Mouse (Mus musculus) embryonic facial prominence, embryonic 15.5 days (tissue): ENCODE results near the gene Arl4d. TPM values are rescaled to one million over a fixed set of nuclear protein-coding genes. Genes with fewer than 3 reads are reported as not detected.

Experiments used
- ATAC-seq: fragments of 200-750 bp; cut with Nextera tagmentation; 2 replicates; pipeline ENCODE4 v1.8.0; 2017; ENCODE audit warnings: low read depth, moderate TSS enrichment; ENCODE audit not compliant: insufficient number of reproducible peaks, low FRiP score, low TSS enrichment
- H3K27ac ChIP-seq: fragments of 300-500 bp; sonication (generic); replicated peaks from 2 replicates; pipeline ENCODE4 v1.5.1; 2015; ENCODE audit warnings: mild to moderate bottlenecking, inconsistent platforms
- H3K27me3 ChIP-seq: fragments of 300-500 bp; sonication (generic); 2 replicates; pipeline ENCODE4 v1.6.1; 2015; ENCODE audit warnings: inconsistent platforms
- H3K36me3 ChIP-seq: fragments of 300-500 bp; sonication (generic); 2 replicates; pipeline ENCODE4 v1.6.1; 2015; ENCODE audit warnings: mild to moderate bottlenecking, inconsistent platforms
- H3K4me1 ChIP-seq: fragments of 300-500 bp; sonication (generic); 2 replicates; pipeline ENCODE4 v1.6.1; 2015; ENCODE audit warnings: inconsistent platforms
- H3K4me2 ChIP-seq: fragments of 300-500 bp; sonication (generic); replicated peaks from 2 replicates; pipeline ENCODE4 v1.6.1; 2015; ENCODE audit warnings: mild to moderate bottlenecking, inconsistent platforms
- H3K4me3 ChIP-seq: fragments of 300-500 bp; sonication (generic); replicated peaks from 2 replicates; pipeline ENCODE4 v1.5.1; 2015; ENCODE audit warnings: mild to moderate bottlenecking, inconsistent platforms
- H3K9ac ChIP-seq: fragments of 300-500 bp; sonication (generic); 2 replicates; pipeline ENCODE4 v1.6.1; 2015; ENCODE audit warnings: inconsistent platforms
- H3K9me3 ChIP-seq: fragments of 300-500 bp; sonication (generic); replicated peaks from 2 replicates; pipeline ENCODE4 v1.6.1; 2016; ENCODE audit warnings: inconsistent platforms
- WGBS: fragments of 180-500 bp; shearing (Covaris S2); methylation state at CpG from one replicate; pipeline ENCODE4 v1.1.7; 2015; 5-methylcytosine and 5-hydroxymethylcytosine counted together
- polyA plus RNA-seq: library from polyadenylated mRNA; unstranded; fragments of >200 nt; fragmentation: Nextera tagmentation; extraction: Ambion mirVana; gene quantifications from 2 replicates; pipeline ENCODE4 v1.2.1, GENCODE M21; 2015

The Arl4d gene
- polyA plus RNA-seq, 1 experiment from 2014 or later = 6.0 TPM

DNA sequence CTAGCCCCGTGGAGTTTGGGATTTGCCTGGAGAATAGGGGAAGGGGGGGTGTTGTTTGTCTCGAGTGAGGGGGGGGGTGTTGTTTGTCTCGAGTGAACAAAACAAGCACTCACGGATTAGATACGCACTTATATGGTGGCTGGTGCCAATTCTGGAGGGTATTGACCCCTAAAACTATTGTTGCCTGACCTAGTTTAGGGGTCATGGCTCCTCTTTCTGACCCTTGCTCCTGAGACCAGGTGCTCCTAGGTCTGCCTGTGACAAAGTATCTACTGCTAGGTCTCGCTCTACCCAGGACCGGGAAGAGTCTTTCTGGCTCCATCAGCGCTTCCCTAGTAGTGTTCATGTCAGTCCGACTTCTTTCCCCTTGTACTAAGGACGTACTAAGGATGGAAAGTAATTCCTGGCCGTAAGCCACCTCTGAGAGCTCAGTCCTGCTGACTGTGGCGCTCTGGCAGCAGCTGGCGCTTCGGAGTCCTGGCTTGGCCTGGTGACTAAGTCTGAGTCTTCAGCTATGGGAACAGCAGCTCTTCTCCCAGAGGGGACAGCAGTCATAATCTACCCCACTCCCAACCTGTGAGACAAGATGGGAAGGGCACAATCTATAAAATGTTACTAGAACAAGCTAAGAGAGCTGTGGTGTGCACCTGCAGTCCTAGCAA, 2.7 kb downstream of the Arl4d start:
- no peak overlapping the region for H3K4me2 ChIP-seq

DNA sequence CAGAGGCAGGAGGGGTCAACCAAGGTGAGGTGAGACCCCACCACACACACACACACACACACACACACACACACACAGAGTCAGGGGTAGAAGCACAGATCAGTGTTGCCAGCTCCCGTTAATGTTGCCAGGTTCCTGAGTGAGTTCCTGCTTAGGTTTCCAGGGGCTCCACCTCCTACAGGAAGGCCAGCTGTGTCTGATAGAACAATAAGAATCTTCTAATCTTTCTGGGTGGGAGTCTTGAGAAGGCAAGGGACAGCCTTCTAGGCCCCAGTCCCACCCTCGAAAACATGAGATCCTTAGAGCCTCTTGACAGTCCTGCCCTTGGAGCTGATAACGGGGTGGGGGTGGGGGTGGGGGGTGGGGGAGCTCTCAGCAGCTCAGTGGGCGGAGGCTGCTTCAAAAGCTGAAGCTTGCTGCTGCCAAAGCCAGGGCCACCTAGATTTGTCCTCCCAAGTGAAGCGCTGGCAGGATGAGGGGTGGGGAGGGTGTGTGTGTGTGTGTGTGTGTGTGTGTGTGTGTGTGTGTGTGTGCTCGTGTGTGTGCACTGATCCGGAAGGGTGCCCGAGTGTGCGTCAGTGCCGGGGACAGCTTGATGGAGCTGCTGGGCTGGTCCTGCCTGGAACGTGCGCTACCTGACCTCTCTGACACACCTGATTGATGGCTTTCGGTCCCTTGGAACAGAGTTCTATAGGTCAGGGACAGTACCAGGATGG, 3.4 kb downstream of the Arl4d start:
- WGBS = 45% methylated on average over 13 of the region's 13 CpGs
- H3K9ac ChIP-seq = no peak overlapping the region
- H3K36me3 ChIP-seq = no peaks in the 10 kb centered on the region
- H3K27me3 ChIP-seq = no peaks in the 10 kb centered on the region
- no peak overlapping the region for H3K4me3 ChIP-seq
- H3K9me3 ChIP-seq = no peaks in the 10 kb centered on the region
- no peak overlapping the region for H3K4me2 ChIP-seq
- peaks cover 33% of the 10 kb centered on the region for H3K4me1 ChIP-seq
- ATAC-seq = no peak
- no peak overlapping the region for H3K27ac ChIP-seq

More for the DNA sequence above, 2.7 kb downstream of the Arl4d start:
- Histone ChIP-seq H3K27ac (no peak overlapping the region), H3K27me3 (no peaks in the 10 kb centered on the region), H3K9ac (no peak overlapping the region), H3K4me3 (no peak overlapping the region), H3K4me1 (peaks cover 30% of the 10 kb centered on the region), H3K36me3 (no peaks in the 10 kb centered on the region), H3K9me3 (no peaks in the 10 kb centered on the region)
- ATAC-seq = no peak
- WGBS = 66% methylated on average over 14 of the region's 14 CpGs

DNA sequence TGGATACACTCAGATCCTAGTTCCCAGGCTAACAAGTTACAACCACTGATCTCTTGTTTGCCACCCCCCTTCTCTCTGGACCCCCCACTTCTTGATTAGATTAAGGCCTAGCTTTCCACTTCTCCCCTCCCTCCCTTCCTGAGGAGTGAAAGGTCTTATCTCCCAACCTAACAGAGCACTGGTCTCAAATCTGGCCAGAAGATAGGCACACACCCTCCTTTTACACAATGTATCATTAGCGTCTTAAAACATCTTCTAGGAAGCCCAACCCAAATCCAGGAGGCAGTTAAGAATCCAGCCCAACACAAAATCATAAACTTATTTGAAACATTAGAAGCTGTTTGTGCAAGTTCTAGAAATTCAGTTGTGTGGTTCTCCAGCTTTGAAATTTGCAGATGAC, 5.0 kb downstream of the Arl4d start:
- Histone ChIP-seq H3K4me1 (peaks cover 27% of the 10 kb centered on the region), H3K27me3 (no peaks in the 10 kb centered on the region), H3K9ac (no peak overlapping the region), H3K4me3 (no peak overlapping the region), H3K4me2 (no peak overlapping the region), H3K9me3 (no peaks in the 10 kb centered on the region), H3K27ac (no peak overlapping the region), H3K36me3 (no peaks in the 10 kb centered on the region)
- WGBS = 74% methylated on average over 1 of the region's 1 CpGs
- ATAC-seq = no peak

DNA sequence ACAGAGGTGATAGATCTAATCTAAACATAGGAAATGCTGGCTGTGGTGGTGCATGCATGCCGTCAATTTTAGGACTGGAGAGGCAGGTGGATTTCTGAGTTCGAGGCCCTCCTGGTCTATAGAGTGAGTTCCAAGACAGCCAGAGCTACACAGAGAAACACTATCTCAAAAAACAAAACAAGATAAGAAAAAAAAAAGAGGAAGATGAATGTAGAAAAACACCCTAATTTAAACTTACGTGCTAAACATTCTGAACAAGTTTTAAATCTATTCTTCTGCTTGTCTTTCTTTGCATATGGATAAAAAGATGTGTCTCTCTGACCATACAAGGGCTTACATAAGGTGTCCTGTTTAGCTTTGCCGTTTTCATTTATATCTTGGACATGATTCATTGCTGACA, 5.9 kb downstream of the Arl4d start:
- ATAC-seq = no peak
- peaks cover 23% of the 10 kb centered on the region for H3K4me1 ChIP-seq
- no peaks in the 10 kb centered on the region for H3K9me3 ChIP-seq
- H3K9ac ChIP-seq = no peak overlapping the region
- H3K4me3 ChIP-seq = no peak overlapping the region
- H3K4me2 ChIP-seq = no peak overlapping the region
- no peaks in the 10 kb centered on the region for H3K27me3 ChIP-seq
- no peaks in the 10 kb centered on the region for H3K36me3 ChIP-seq
- no peak overlapping the region for H3K27ac ChIP-seq
- WGBS = 83% methylated on average over 4 of the region's 4 CpGs

DNA sequence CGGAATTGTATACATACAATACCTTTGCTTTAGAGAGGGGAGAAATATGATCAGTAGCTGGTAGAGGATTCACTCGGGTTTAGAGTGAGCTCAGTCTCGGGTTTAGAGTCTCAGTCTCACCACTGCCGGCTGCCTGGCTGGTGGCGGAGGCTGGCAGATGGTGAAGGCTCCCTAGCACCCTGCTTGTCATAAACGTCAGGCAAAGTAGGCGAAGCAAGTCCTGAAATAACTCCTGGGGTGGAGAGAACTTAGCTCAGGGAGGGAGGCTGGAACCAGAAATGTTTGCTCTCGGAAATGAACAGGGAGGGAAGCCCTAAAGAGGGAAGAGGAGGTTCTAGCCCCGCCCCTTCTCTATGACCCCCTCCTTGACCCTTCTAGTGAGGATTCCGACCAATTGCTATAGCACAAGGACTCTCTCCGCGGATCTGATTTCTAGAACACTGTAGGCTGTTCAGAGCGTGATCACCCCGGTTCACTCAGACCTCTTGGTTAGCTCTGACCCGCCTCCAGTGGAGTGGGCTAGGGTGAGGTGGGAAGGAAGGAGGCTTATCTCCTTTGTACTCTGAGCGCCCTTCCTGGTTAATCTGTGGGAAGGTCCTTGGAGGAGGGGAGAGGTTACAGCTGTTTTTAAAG, 7.8 kb downstream of the Arl4d start:
- Histone ChIP-seq H3K9me3 (no peaks in the 10 kb centered on the region), H3K4me1 (peaks cover 10% of the 10 kb centered on the region), H3K4me3 (no peak overlapping the region), H3K9ac (no peak overlapping the region), H3K27ac (0 out of 2 replicates have a peak overlapping the region, but pooled peaks have one; percentile 34), H3K4me2 (no peak overlapping the region), H3K27me3 (no peaks in the 10 kb centered on the region), H3K36me3 (no peaks in the 10 kb centered on the region)
- no peak for ATAC-seq
- 25% methylated on average over 16 of the region's 16 CpGs for WGBS

DNA sequence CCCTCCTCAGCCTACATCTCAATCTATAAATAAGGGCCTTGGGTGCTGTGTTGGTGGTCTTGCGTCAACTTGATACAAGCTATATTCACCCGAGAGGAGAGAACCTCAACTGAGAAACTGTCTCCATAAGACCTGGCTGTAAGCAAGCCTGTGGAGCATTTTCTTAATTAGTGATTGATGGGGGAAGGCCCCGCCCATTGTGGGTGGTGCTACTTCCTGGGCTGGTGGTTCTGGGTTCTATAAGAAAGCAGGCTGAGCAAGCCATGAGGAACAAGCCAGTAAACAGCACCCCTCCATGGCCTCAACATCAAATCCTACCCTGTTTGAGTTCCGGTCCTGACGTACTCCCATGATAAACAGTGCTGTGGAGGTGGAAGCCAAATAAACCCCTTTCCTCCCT, 8.8 kb downstream of the Arl4d start:
- Histone ChIP-seq H3K9me3 (no peaks in the 10 kb centered on the region), H3K27me3 (no peaks in the 10 kb centered on the region), H3K9ac (no peak overlapping the region), H3K4me1 (peaks cover 5% of the 10 kb centered on the region; the same call in 1 of the 2 replicates), H3K4me2 (no peak overlapping the region), H3K36me3 (no peaks in the 10 kb centered on the region), H3K4me3 (no peak overlapping the region), H3K27ac (no peak overlapping the region)
- 87% methylated on average over 5 of the region's 5 CpGs for WGBS
- no peak for ATAC-seq

DNA sequence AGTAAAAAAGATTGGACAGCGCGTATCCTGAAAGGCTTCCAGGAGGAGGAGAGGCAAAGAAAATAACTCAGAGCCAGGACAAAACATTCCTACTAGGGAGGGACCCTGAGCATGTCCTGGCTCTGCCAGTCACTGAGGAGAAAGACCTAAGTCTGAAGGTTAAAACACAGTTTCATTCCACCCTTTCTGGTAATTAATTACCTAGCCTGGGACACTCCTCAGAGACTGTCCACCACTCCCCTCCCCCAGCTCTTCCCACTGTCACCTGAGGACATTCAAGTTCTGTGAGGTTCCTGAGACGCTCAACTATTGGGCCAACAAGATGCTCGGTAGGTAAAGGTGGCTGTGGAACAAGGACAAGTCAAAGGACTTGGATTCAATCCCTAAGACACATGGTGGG, 10.0 kb downstream of the Arl4d start:
- WGBS = 88% methylated on average over 4 of the region's 4 CpGs
- no peak for ATAC-seq
- no peaks in the 10 kb centered on the region for H3K36me3 ChIP-seq
- no peaks in the 10 kb centered on the region for H3K27me3 ChIP-seq
- H3K27ac ChIP-seq = no peak overlapping the region
- H3K4me2 ChIP-seq = no peak overlapping the region
- no peak overlapping the region for H3K4me3 ChIP-seq
- H3K9ac ChIP-seq = no peak overlapping the region
- no peaks in the 10 kb centered on the region for H3K9me3 ChIP-seq
- H3K4me1 ChIP-seq = peaks cover 5% of the 10 kb centered on the region; the same call in 1 of the 2 replicates

DNA sequence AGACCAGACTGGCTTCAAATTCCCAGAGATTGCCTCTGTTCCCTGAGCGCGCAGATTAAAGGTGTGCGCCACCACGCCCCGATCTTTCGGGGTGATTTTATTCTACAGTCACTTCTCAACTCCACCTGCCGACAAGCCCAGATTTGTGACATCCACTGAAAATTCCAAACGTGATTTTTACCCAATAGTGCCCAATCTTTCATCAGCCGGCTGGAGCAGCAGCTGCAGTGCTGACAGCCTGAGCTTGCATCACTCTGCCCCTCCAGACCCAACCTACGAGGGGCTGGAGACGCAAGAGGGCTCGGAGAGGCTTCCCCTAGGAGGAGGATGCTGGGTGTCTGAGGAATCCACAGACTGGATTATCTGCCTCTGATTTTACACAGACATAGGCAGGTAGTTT, 12.3 kb downstream of the Arl4d start:
- no peak overlapping the region for H3K9ac ChIP-seq
- peaks cover 12% of the 10 kb centered on the region for H3K4me1 ChIP-seq
- H3K27ac ChIP-seq = no peak overlapping the region
- H3K27me3 ChIP-seq = no peaks in the 10 kb centered on the region
- WGBS = 69% methylated on average over 12 of the region's 12 CpGs
- H3K4me3 ChIP-seq = no peak overlapping the region
- H3K36me3 ChIP-seq = no peaks in the 10 kb centered on the region
- ATAC-seq = no peak
- H3K4me2 ChIP-seq = no peak overlapping the region
- no peaks in the 10 kb centered on the region for H3K9me3 ChIP-seq

DNA sequence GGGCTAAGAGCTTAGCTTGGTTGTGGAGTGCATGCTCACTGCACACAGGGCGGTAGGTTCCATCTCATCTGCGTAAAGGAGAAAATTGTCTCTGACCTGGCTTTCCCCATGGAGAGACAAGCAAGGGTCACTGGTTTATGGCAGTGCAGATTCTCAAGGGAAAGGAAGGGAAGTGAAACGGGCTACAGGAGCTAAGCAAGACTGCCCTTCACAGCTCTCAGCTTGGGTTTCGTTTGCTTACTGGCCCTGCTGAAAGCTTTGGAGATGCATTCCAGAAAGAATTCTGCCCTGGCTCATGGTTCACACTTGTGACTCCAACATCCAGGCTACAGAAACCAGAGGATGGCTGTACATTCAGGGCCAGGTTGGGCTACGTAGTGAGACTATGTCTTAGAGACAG, 13.4 kb downstream of the Arl4d start:
- Histone ChIP-seq H3K4me1 (peaks cover 7% of the 10 kb centered on the region; the same call in 1 of the 2 replicates), H3K4me3 (no peak overlapping the region), H3K4me2 (no peak overlapping the region), H3K9me3 (no peaks in the 10 kb centered on the region), H3K9ac (no peak overlapping the region), H3K27ac (no peak overlapping the region), H3K36me3 (no peaks in the 10 kb centered on the region), H3K27me3 (no peaks in the 10 kb centered on the region)
- WGBS = 70% methylated on average over 5 of the region's 5 CpGs
- ATAC-seq = no peak

DNA sequence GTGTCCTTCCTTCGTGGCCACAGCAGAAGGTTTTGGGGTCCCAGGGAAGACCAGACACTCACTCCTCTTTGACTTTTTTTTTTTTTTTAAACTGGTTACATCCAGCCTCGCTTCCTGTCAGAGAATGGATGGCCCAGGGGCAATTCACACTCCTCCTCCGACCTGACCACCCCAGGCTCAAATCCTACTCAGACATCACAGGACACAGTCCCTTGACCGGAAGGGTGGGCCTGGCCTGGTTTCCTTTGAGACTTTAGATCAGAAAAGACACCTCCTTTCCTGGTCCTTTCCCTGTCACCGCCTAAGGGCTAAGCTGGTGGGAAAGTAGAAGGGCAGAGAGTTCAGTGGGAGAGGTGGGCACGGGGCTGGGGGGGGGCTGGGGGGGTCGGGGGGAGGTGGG, 14.6 kb downstream of the Arl4d start:
- no peak overlapping the region for H3K4me2 ChIP-seq
- H3K27ac ChIP-seq = no peak overlapping the region
- WGBS = 32% methylated on average over 7 of the region's 7 CpGs
- H3K9ac ChIP-seq = no peak overlapping the region
- no peaks in the 10 kb centered on the region for H3K27me3 ChIP-seq
- peaks cover 7% of the 10 kb centered on the region; the same call in 1 of the 2 replicates for H3K4me1 ChIP-seq
- no peaks in the 10 kb centered on the region for H3K9me3 ChIP-seq
- ATAC-seq = no peak
- H3K4me3 ChIP-seq = no peak overlapping the region
- no peaks in the 10 kb centered on the region for H3K36me3 ChIP-seq

DNA sequence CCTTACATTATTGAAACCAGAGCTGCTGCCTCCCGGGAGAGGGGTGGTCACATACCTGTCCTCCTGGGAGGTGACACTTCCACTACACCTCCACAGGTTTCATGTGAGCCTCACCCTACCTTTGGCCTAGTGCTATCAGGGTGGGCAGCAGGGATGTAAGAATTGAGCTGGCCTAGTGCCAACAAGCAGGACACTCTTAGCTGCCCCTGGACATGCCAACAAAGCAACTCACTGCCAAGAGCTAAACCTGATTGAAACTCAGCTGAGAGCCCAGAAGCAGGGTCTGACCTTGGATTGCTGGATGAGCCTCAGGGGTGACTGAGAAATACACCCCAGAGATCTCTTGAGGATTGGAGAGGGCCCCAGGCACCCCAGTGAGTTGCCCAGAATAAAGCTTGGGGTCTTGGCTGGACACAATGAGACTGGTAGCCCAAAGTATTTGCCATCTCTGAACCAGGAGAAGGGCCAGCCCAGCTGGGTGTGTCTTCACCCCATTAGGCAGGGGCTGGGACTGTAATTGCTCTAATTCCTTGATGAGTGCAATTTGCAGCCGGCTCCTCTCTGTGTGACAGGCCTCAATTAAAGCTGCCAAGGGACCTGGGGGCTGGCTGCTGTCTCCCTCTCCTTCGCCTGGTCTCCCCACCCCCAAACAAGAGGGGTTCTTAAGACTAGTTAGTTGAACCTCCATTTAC, 15.4 kb downstream of the Arl4d start:
- Histone ChIP-seq H3K4me3 (no peak overlapping the region), H3K27ac (peak overlapping the region; percentile 19; the same call in 1 of the 2 replicates), H3K4me1 (peaks cover 7% of the 10 kb centered on the region; the same call in 1 of the 2 replicates), H3K36me3 (no peaks in the 10 kb centered on the region), H3K27me3 (no peaks in the 10 kb centered on the region), H3K4me2 (no peak overlapping the region), H3K9me3 (no peaks in the 10 kb centered on the region), H3K9ac (no peak overlapping the region)
- no peak for ATAC-seq
- WGBS = 26% methylated on average over 3 of the region's 3 CpGs
